Mouse (Mus musculus): ENCODE results near the gene Sowahd.
"Not testable (repeated sequence)": the region's sequence is repeated elsewhere in the genome, so short reads cannot be mapped to it uniquely, and the experiment has no call there.

Gene Sowahd

DNA sequence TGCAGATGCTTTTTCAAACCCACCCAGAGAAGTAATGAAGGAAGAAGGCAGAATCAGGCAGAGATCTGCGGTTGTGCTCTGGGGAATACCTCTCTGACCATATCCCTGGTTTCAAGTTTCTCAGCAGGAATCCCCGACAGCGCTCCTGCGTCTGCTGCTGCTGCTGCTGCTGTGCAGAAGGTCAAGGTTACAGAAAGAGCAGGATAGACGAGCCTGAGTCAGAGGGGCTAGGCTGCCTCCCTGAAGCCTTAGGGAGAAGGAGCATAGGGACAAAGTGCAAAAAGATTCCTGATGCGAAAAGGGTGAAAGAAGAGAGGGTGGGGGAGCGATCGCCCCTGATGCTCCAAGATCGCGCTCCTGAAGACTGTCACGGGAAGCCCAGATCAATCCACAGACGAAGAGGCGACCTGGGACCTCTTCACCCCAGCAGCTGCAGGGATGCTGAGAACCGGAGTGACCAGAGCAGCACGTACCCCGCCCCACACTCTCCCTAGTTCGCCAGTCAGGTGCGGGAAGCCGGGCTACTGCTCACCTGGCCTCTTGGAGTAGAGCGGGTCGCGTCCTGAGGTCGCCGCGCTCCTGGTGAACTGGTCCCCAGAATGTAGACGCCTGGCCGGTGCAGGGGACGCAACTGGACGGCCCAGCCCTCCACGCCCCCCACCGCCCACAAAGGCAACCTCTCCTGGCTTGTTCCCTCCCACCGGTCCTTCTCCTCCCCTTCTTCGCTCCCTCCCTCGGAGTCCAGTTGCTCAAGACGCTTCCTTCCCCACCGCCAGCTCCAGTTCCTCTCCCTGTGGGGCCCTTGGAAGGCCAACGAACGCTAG, at the start of gene Sowahd:
Sowahd (plus strand) TSS at position 780 of the 824 bp plus-strand sequence.
- no peak for DNase-seq (ENCODE audit: low spot score)

DNA sequence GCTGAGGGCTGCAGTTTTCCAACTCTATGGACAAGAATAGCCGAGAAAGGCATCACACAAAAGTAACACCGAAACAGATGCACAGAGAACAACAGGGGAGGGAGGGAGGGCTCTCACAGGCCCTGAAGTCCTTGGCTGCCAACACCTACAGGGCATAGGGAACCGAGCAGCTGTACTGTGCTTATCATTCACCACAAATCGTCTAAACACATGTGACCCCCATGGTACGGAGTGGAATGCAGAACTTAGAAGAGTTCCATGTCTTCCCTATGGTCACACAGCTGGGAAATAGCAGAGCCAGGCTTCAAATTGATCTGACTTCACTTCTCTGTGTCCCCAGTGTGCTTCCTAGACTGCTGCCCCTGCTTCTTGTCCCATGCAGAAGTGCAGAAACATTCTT, 34.8 kb upstream of the Sowahd start:
- DNase-seq (ENCODE audit: low spot score): no peak

- DNase-seq (ENCODE audit: low spot score): no peak
Observed at GRCm38 (mm10) chrX:37018150-37018654, 30.4 kb upstream of the Sowahd start.

DNA sequence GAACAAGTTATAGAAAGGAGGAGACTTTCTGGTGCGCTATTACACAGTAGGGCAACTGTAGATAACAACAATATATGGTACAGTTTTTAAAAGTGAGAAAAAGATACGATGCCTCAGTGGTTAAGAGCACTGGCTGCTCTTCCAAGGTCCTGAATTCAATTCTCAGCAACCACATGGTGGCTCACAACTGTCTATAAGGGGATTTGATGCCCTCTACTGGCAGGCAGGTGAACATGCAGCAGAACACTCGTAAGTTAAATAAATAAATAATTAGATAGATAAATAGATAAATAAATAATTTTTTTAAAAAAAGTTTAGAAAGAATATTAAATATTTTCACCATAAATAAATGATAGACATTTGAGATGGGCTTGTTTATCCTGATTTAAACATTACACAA, 29.6 kb upstream of the Sowahd start:
- DNase-seq (ENCODE audit: low spot score): no peak

GRCm38 (mm10) chrX:37022690-37023089, 26.0 kb upstream of the Sowahd start:
- DNase-seq (ENCODE audit: low spot score): peak; percentile 56

GRCm38 (mm10) chrX:37023652-37024309, 24.9 kb upstream of the Sowahd start:
- DNase-seq (ENCODE audit: low spot score): no peak

GRCm38 (mm10) chrX:37028378-37028777, 20.3 kb upstream of the Sowahd start:
- DNase-seq (ENCODE audit: low spot score): no peak

GRCm38 (mm10) chrX:37042726-37043125, 5.9 kb upstream of the Sowahd start:
- DNase-seq (ENCODE audit: low spot score): peak; percentile 28

GRCm38 (mm10) chrX:37048890-37049823, 512 bp downstream of the Sowahd start:
- DNase-seq (ENCODE audit: low spot score): no peak

GRCm38 (mm10) chrX:37063902-37064301, 15.3 kb downstream of the Sowahd start:
- no peak for DNase-seq (ENCODE audit: low spot score)

DNA sequence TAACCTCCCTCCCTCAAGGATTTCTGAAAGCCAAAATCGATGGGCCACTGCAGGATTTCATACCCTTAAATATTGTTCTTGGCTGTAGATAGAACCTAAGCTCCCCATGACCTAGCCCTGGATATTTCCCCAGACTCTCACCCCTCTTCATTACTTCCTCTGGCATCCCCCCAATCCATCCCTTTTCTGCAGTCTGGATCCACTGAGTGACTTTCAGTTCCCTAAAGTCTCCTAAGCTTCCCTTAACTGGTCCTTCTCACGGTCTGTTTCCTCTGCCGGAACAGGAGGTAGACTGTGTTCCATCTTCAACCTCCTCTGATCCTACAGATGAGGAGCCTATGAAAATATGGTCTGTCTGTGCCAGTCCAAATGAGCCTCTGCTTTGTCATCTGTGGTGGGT, 18.7 kb downstream of the Sowahd start:
- no peak for DNase-seq (ENCODE audit: low spot score)

GRCm38 (mm10) chrX:37068766-37069165, 20.1 kb downstream of the Sowahd start:
- DNase-seq (ENCODE audit: low spot score): no peak

- peak; percentile 52 for DNase-seq (ENCODE audit: low spot score)
Observed at GRCm38 (mm10) chrX:37074262-37074892, 25.7 kb downstream of the Sowahd start.

GRCm38 (mm10) chrX:37076651-37077050, 28.0 kb downstream of the Sowahd start:
- DNase-seq (ENCODE audit: low spot score): no peak

GRCm38 (mm10) chrX:37080345-37080744, 31.7 kb downstream of the Sowahd start:
- not testable (repeated sequence) for DNase-seq (ENCODE audit: low spot score)

GRCm38 (mm10) chrX:37081194-37081593, 32.5 kb downstream of the Sowahd start:
- DNase-seq (ENCODE audit: low spot score): no peak

- DNase-seq (ENCODE audit: low spot score): no peak
Observed at GRCm38 (mm10) chrX:37084318-37084926, 35.8 kb downstream of the Sowahd start.

DNA sequence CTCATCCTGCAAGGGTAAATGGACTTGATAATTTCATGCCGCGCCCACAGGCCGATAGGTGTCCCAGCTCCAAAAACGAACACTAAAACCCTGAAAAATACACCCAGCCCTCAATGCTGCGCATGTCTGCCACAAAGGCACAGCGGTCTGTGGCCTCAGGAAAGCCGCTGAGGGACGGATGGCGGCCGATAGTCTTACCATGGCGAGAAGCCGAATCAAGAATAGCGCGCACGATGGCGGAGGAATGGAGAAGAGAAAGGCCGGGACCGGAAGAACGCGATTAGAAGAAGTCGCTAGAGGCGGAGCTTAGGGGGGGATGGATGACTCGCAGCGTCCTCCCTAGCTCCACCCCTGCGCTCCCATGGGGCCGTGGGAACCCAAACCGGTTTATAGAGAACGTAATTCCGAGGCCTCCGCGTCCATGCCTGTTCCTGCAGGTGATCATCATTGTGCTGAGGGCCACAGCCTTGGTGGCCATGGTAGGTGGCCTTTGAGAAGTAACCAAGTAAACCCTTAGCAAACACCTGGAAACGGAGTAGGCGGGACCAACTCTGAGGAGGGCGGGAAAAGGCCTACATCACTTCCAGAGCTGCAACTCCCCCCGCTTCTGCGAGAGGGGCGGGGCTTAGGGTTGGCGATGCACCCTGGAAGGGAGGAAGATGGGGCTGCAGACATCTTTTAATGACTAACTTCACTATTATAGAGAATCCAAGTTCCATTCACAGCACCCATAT, 36.4 kb downstream of the Sowahd start, which contains the start of gene Rpl39:
Rpl39 (minus strand) TSS at position 476 of the 734 bp plus-strand sequence.
- DNase-seq (ENCODE audit: low spot score): peak; percentile 86

GRCm38 (mm10) chrX:37085665-37086064, 37.0 kb downstream of the Sowahd start:
- DNase-seq (ENCODE audit: low spot score): no peak

GRCm38 (mm10) chrX:37088778-37089177, 40.1 kb downstream of the Sowahd start:
- no peak for DNase-seq (ENCODE audit: low spot score)
